Mouse (Mus musculus): ENCODE results near the gene Slc26a11. TPM values are rescaled to one million over a fixed set of nuclear protein-coding genes. Genes with fewer than 3 reads are reported as not detected.

Slc26a11 gene
- polyA plus RNA-seq, 2 experiments = 1.1 to 1.2 TPM

DNA sequence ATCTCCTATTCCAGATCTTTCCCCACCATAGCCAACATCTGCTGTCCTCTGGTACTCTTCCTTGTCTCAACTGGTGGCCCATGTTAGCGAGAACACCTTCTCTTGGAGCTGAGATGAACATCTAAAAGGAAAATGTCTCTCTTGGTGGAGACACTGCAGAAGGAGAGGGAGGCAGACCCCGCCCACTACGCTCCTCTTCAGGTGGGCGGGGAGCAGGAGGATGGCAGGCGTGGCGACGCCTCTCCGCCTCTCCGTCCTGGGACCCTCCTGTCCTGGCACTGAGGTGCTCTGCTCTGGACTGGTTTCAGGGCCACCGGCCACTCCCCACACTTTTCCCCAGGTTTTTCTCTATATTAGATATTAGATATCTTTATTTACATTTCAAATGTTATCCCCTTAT is 44.7 kb upstream of the Slc26a11 start:
- no peak overlapping the region for H3K4me3 ChIP-seq (ENCODE audit: insufficient read depth in 1 of 2, low read depth in 2 of 2, low read length in 2 of 2)
- no peaks in the 10 kb centered on the region for H3K4me1 ChIP-seq (replicated peaks; ENCODE audit: control insufficient read depth in 2 of 2, insufficient read depth in 2 of 2, low read length in 1 of 2)
- H3K27ac ChIP-seq = no peak overlapping the region
- ATAC-seq (ENCODE audit: insufficient read depth) = no peak
- no peaks in the 10 kb centered on the region for H3K9me3 ChIP-seq (ENCODE audit: control insufficient read depth, low read length)
- TF ChIP-seq CTCF (IDR thresholded peaks at IDR 0.05; ENCODE audit: low read depth) (no peak), EP300 (IDR thresholded peaks at IDR 0.05; ENCODE audit: low read depth) (no peak)
- H3K4me2 ChIP-seq (ENCODE audit: low read depth) = no peak overlapping the region
- DNase-seq (ENCODE audit: low read depth in 3 of 3, low spot score in 3 of 3) = no peak
- WGBS (ENCODE audit: insufficient replicate concordance) = 13% methylated on average over 10 of the region's 10 CpGs
- H3K36me3 ChIP-seq (replicated peaks; ENCODE audit: control insufficient read depth, insufficient read depth, low read depth) = no peaks in the 10 kb centered on the region
- no peak overlapping the region for H3K9ac ChIP-seq (replicated peaks)
- H3K27me3 ChIP-seq (ENCODE audit: control insufficient read depth, insufficient read depth, low read length) = no peaks in the 10 kb centered on the region

DNA sequence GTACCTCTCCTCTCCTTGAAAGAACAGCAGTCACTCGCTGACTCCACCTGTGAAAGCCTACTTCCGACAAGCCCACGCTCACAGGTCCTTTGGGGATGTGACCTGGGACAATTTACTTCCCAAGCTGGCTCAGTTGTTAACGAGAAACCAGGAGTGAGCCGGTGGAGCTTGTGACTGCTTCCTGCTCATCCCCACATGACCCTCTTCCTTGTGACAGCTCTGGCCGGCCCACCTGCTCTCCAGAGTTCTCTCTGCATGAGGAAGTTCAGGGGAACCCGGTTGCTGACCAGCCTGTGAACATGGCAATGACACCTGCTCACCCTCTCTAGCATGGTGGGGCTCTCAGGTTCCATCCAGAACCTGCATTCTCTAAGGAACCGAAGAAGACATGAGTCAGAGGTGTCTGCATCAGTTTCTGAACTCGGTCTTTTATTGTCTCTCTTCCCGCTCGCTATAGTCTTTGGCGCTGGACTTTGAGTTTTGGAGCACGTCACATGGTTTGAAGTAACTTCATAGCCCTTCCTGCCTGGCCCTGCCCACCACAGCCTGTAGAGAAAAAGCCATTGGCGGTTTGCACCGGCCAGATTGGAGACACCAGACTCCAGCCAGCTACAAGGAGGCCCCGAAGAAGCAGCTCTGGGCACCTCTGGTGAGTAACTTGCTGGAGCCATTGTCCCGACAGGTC is 41.0 kb upstream of the Slc26a11 start:
- Histone ChIP-seq H3K4me2 (ENCODE audit: low read depth) (no peak overlapping the region), H3K9ac (replicated peaks) (no peak overlapping the region), H3K9me3 (ENCODE audit: control insufficient read depth, low read length) (no peaks in the 10 kb centered on the region), H3K4me1 (replicated peaks; ENCODE audit: control insufficient read depth in 2 of 2, insufficient read depth in 2 of 2, low read length in 1 of 2) (no peaks in the 10 kb centered on the region), H3K27ac (no peak overlapping the region), H3K4me3 (ENCODE audit: insufficient read depth in 1 of 2, low read depth in 2 of 2, low read length in 2 of 2) (no peak overlapping the region), H3K27me3 (ENCODE audit: control insufficient read depth, insufficient read depth, low read length) (no peaks in the 10 kb centered on the region), H3K36me3 (replicated peaks; ENCODE audit: control insufficient read depth, insufficient read depth, low read depth) (no peaks in the 10 kb centered on the region)
- WGBS (ENCODE audit: insufficient replicate concordance) = 53% methylated on average over 17 of the region's 17 CpGs
- DNase-seq (ENCODE audit: low read depth in 3 of 3, low spot score in 3 of 3) (no peak), ATAC-seq (ENCODE audit: insufficient read depth) (no peak)
- no peak for TF ChIP-seq CTCF (IDR thresholded peaks at IDR 0.05; ENCODE audit: low read depth)
- no peak for TF ChIP-seq EP300 (IDR thresholded peaks at IDR 0.05; ENCODE audit: low read depth)

DNA sequence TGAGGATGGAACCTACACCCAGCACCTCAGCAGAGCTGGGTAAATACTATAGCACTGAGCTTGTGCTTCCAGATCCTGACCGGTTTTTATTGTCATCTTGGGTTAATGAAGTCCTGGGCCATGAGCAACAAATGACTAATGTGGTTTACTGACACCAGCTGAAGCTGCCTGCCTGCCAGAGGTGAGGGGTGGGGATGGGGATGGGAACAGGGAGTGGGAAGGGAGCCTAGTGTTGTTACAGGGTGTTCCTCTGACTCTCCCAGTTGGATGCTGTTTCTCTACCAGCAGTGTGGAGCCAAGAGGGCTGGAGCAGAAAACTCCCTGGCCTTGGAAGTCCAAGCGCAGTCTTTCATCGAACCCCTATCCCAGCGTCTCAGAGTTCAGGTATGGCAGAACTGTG is 38.6 kb upstream of the Slc26a11 start:
- no peaks in the 10 kb centered on the region for H3K27me3 ChIP-seq (ENCODE audit: control insufficient read depth, insufficient read depth, low read length)
- H3K4me1 ChIP-seq (replicated peaks; ENCODE audit: control insufficient read depth in 2 of 2, insufficient read depth in 2 of 2, low read length in 1 of 2) = no peaks in the 10 kb centered on the region
- DNase-seq (ENCODE audit: low read depth in 3 of 3, low spot score in 3 of 3) (no peak), ATAC-seq (ENCODE audit: insufficient read depth) (no peak)
- WGBS (ENCODE audit: insufficient replicate concordance) = 79% methylated on average over 4 of the region's 4 CpGs
- H3K9me3 ChIP-seq (ENCODE audit: control insufficient read depth, low read length) = no peaks in the 10 kb centered on the region
- no peak overlapping the region for H3K4me2 ChIP-seq (ENCODE audit: low read depth)
- H3K4me3 ChIP-seq (ENCODE audit: insufficient read depth in 1 of 2, low read depth in 2 of 2, low read length in 2 of 2) = no peak overlapping the region
- TF ChIP-seq CTCF (IDR thresholded peaks at IDR 0.05; ENCODE audit: low read depth) (no peak), EP300 (IDR thresholded peaks at IDR 0.05; ENCODE audit: low read depth) (no peak)
- H3K9ac ChIP-seq (replicated peaks) = no peak overlapping the region
- H3K36me3 ChIP-seq (replicated peaks; ENCODE audit: control insufficient read depth, insufficient read depth, low read depth) = no peaks in the 10 kb centered on the region
- no peak overlapping the region for H3K27ac ChIP-seq

DNA sequence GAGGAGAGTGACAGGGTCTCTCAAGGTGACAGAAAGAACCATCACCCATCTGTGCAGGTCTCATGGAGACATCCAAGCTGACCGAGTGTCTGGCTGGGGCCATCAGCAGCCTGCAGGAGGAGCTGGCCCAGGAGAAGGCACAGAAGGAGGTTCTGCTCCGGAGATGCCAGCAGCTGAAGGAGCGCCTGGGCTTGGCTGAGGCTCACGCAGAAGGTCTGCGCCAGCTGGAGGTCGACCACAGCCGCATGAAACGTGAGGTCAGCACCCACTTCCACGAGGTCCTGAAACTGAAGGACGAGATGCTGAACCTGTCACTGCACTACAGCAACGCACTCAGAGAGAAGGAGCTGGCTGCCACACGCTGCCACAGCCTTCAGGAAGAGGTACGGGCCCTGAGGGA is 32.8 kb upstream of the Slc26a11 start:
- no peak overlapping the region for H3K9ac ChIP-seq (replicated peaks)
- H3K9me3 ChIP-seq (ENCODE audit: control insufficient read depth, low read length) = no peaks in the 10 kb centered on the region; the same call in 1 of the 2 replicates
- no peak for DNase-seq (ENCODE audit: low read depth in 3 of 3, low spot score in 3 of 3)
- H3K36me3 ChIP-seq (replicated peaks; ENCODE audit: control insufficient read depth, insufficient read depth, low read depth) = no peaks in the 10 kb centered on the region
- no peaks in the 10 kb centered on the region for H3K27me3 ChIP-seq (ENCODE audit: control insufficient read depth, insufficient read depth, low read length)
- no peak overlapping the region for H3K4me3 ChIP-seq (ENCODE audit: insufficient read depth in 1 of 2, low read depth in 2 of 2, low read length in 2 of 2)
- no peak overlapping the region for H3K27ac ChIP-seq
- ATAC-seq (ENCODE audit: insufficient read depth) = no peak
- WGBS (ENCODE audit: insufficient replicate concordance) = 64% methylated on average over 13 of the region's 13 CpGs
- no peaks in the 10 kb centered on the region for H3K4me1 ChIP-seq (replicated peaks; ENCODE audit: control insufficient read depth in 2 of 2, insufficient read depth in 2 of 2, low read length in 1 of 2)
- H3K4me2 ChIP-seq (ENCODE audit: low read depth) = no peak overlapping the region
- TF ChIP-seq EP300 (IDR thresholded peaks at IDR 0.05; ENCODE audit: low read depth) = no peak
- TF ChIP-seq CTCF (IDR thresholded peaks at IDR 0.05; ENCODE audit: low read depth) = no peak

DNA sequence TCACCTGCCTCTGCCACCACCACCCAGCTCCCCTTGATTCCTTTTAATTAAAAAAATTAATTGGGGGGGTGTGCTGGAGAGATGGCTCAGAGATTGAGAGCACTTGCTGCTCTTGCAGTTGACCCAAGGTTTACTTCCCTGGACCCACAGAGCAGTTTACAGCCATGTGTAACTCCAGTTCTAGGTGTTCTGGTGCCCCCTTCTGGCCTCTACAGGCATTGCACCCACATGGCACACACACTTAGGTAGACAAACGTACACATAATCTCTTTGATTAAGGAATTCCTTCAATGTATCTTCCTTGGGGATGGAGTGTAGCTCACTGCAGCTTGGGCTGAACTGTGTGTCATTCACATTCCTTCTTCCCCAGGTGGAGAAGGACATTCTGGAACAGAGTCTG is 30.3 kb upstream of the Slc26a11 start:
- peak; percentile 69 for TF ChIP-seq CTCF (IDR thresholded peaks at IDR 0.05; ENCODE audit: low read depth)
- TF ChIP-seq EP300 (IDR thresholded peaks at IDR 0.05; ENCODE audit: low read depth) = no peak
- Histone ChIP-seq H3K9me3 (ENCODE audit: control insufficient read depth, low read length) (no peaks in the 10 kb centered on the region; the same call in 1 of the 2 replicates), H3K27me3 (ENCODE audit: control insufficient read depth, insufficient read depth, low read length) (no peaks in the 10 kb centered on the region), H3K4me1 (replicated peaks; ENCODE audit: control insufficient read depth in 2 of 2, insufficient read depth in 2 of 2, low read length in 1 of 2) (no peaks in the 10 kb centered on the region), H3K9ac (replicated peaks) (no peak overlapping the region), H3K4me2 (ENCODE audit: low read depth) (no peak overlapping the region), H3K36me3 (replicated peaks; ENCODE audit: control insufficient read depth, insufficient read depth, low read depth) (no peaks in the 10 kb centered on the region), H3K27ac (no peak overlapping the region), H3K4me3 (ENCODE audit: insufficient read depth in 1 of 2, low read depth in 2 of 2, low read length in 2 of 2) (no peak overlapping the region)
- 67% methylated on average over 1 of the region's 1 CpGs for WGBS (ENCODE audit: insufficient replicate concordance)
- no peak for DNase-seq (ENCODE audit: low read depth in 3 of 3, low spot score in 3 of 3)
- ATAC-seq (ENCODE audit: insufficient read depth) = no peak

Measured in liver, embryonic 14.5 days (tissue).